Mouse (Mus musculus) bone marrow, adult 2 months (tissue): ENCODE measurements around the gene Macrod2. TPM values are rescaled to one million over a fixed set of nuclear protein-coding genes. Genes with fewer than 3 reads are reported as not detected.

Experiments
- H3K27ac ChIP-seq: fragments of 200-500 bp; 2 replicates; pipeline ENCODE4 v1.5.1; 2012; ENCODE audit warnings: low read depth, mild to moderate bottlenecking, control low read depth, inconsistent platforms, low read length; ENCODE audit not compliant: control insufficient read depth, poor library complexity, insufficient read depth
- H3K4me1 ChIP-seq: fragments of 200-500 bp; 2 replicates; pipeline ENCODE4 v1.6.1; 2011; ENCODE audit warnings: low read length; ENCODE audit not compliant: control insufficient read depth, insufficient read depth
- H3K4me3 ChIP-seq: fragments of 200-500 bp; replicated peaks from 2 replicates; pipeline ENCODE3; 2011; ENCODE audit warnings: mild to moderate bottlenecking, low read depth, low read length, control low read depth; ENCODE audit not compliant: control insufficient read depth
- CTCF ChIP-seq: fragments of 200-500 bp; IDR thresholded peaks from 2 replicates; pipeline ENCODE4 v1.5.1; 2011; ENCODE audit warnings: low read length, control low read depth; ENCODE audit not compliant: control insufficient read depth, insufficient read depth
- POLR2A ChIP-seq: fragments of 200-500 bp; IDR thresholded peaks from 2 replicates; pipeline ENCODE4 v1.6.1; 2011; ENCODE audit warnings: low read depth, mild to moderate bottlenecking, control low read depth, low read length, borderline replicate concordance; ENCODE audit not compliant: control insufficient read depth
- WGBS: fragments of 180-500 bp; shearing (Covaris S2); methylation state at CpG from one replicate; pipeline ENCODE4 v1.1.7; 2018; 5-methylcytosine and 5-hydroxymethylcytosine counted together
- polyA plus RNA-seq: library from polyadenylated mRNA; stranded (reverse); fragments of >200 nt; gene quantifications from 2 replicates; pipeline ENCODE4 v1.2.4, GENCODE M21; 2011; ENCODE audit warnings: low replicate concordance; ENCODE audit not compliant: missing spikeins, insufficient read depth, insufficient read length

Gene Macrod2
- polyA plus RNA-seq, 1 experiment, result 2.8 TPM

GRCm38 (mm10) chr2:140692461-140692860 is 297.4 kb downstream of the Macrod2 start:
- 66% methylated on average over 4 of the region's 4 CpGs for WGBS
- Histone ChIP-seq H3K27ac (no peak overlapping the region), H3K4me1 (no peaks in the 10 kb centered on the region), H3K4me3 (no peak overlapping the region)
- TF ChIP-seq POLR2A, result no peak
- TF ChIP-seq CTCF, result no peak

GRCm38 (mm10) chr2:140693845-140694244 is 298.7 kb downstream of the Macrod2 start:
- 75% methylated on average over 5 of the region's 5 CpGs for WGBS
- Histone ChIP-seq H3K27ac (no peak overlapping the region), H3K4me1 (no peaks in the 10 kb centered on the region), H3K4me3 (no peak overlapping the region)
- TF ChIP-seq POLR2A, result no peak
- TF ChIP-seq CTCF, result no peak

GRCm38 (mm10) chr2:140698585-140698984 is 303.5 kb downstream of the Macrod2 start:
- Histone ChIP-seq H3K4me3 (no peak overlapping the region), H3K4me1 (no peaks in the 10 kb centered on the region), H3K27ac (no peak overlapping the region)
- WGBS, result 85% methylated on average over 3 of the region's 3 CpGs
- TF ChIP-seq CTCF, result no peak
- TF ChIP-seq POLR2A, result no peak

GRCm38 (mm10) chr2:140703377-140703776 is 308.3 kb downstream of the Macrod2 start:
- H3K27ac ChIP-seq, result no peak overlapping the region
- TF ChIP-seq POLR2A (no peak), CTCF (no peak)
- no peak overlapping the region for H3K4me3 ChIP-seq
- 75% methylated on average over 4 of the region's 4 CpGs for WGBS
- H3K4me1 ChIP-seq, result no peaks in the 10 kb centered on the region

GRCm38 (mm10) chr2:140704146-140704545 is 309.0 kb downstream of the Macrod2 start:
- WGBS, result 81% methylated on average over 3 of the region's 3 CpGs
- no peaks in the 10 kb centered on the region for H3K4me1 ChIP-seq
- TF ChIP-seq POLR2A, result no peak
- TF ChIP-seq CTCF, result no peak
- no peak overlapping the region for H3K4me3 ChIP-seq
- no peak overlapping the region for H3K27ac ChIP-seq

GRCm38 (mm10) chr2:140705278-140705677 is 310.2 kb downstream of the Macrod2 start:
- Histone ChIP-seq H3K4me1 (no peaks in the 10 kb centered on the region), H3K27ac (no peak overlapping the region), H3K4me3 (no peak overlapping the region)
- WGBS, result 63% methylated on average over 2 of the region's 2 CpGs
- TF ChIP-seq CTCF (no peak), POLR2A (no peak)

GRCm38 (mm10) chr2:140707550-140707949 is 312.4 kb downstream of the Macrod2 start:
- TF ChIP-seq POLR2A (no peak), CTCF (no peak)
- H3K27ac ChIP-seq, result no peak overlapping the region
- H3K4me1 ChIP-seq, result no peaks in the 10 kb centered on the region
- WGBS, result 81% methylated on average over 5 of the region's 5 CpGs
- no peak overlapping the region for H3K4me3 ChIP-seq

- Histone ChIP-seq H3K27ac (no peak overlapping the region), H3K4me1 (no peaks in the 10 kb centered on the region), H3K4me3 (no peak overlapping the region)
- TF ChIP-seq POLR2A, result no peak
- TF ChIP-seq CTCF, result no peak
- WGBS, result 81% methylated on average over 4 of the region's 4 CpGs
Measured at GRCm38 (mm10) chr2:140715822-140716221, 320.7 kb downstream of the Macrod2 start.

GRCm38 (mm10) chr2:140717407-140717806 is 322.3 kb downstream of the Macrod2 start:
- Histone ChIP-seq H3K4me3 (no peak overlapping the region), H3K27ac (no peak overlapping the region), H3K4me1 (no peaks in the 10 kb centered on the region)
- TF ChIP-seq POLR2A, result no peak
- TF ChIP-seq CTCF, result no peak
- WGBS, result 77% methylated on average over 9 of the region's 9 CpGs
